Mouse (Mus musculus) CH12.LX (cell line): ENCODE measurements at regions not wholly inside any gene's neighbourhood (a gene's known extent, or its start where the extent isn't known, plus 50 kb on each side); places are given as distances from the start of the nearest gene placed in this dataset.

ENCODE experiments used
- DNase-seq: peaks from one replicate; pipeline ENCODE4 v3.0.0-alpha.2; 2013; ENCODE audit errors: extremely low read depth
- H3K27ac ChIP-seq: 2 replicates; pipeline ENCODE4 v1.5.1; 2012; ENCODE audit warnings: low read depth, mild to moderate bottlenecking, control low read depth, moderate library complexity; ENCODE audit not compliant: insufficient read depth
- H3K27me3 ChIP-seq: replicated peaks from 2 replicates; pipeline ENCODE3; 2012; ENCODE audit warnings: inconsistent platforms
- H3K36me3 ChIP-seq, 2 experiments: replicated peaks in 1 of 2; 2 replicates each; pipeline versions ENCODE3 to v1.6.1; 2012; ENCODE audit warnings: inconsistent platforms in 1 of 2, low read length in 1 of 2, mild to moderate bottlenecking in 1 of 2, mixed read lengths in 1 of 2, moderate library complexity in 1 of 2; ENCODE audit not compliant: control insufficient read depth in 1 of 2, insufficient read depth in 1 of 2
- H3K4me1 ChIP-seq, 2 experiments: 2 replicates each; pipeline ENCODE4 v1.6.1; 2012; ENCODE audit warnings: inconsistent platforms in 1 of 2, moderate library complexity in 1 of 2; ENCODE audit not compliant: insufficient read depth in 2 of 2, control insufficient read depth in 1 of 2
- H3K4me2 ChIP-seq: 2 replicates; pipeline ENCODE4 v1.6.1; 2012; ENCODE audit warnings: low read depth, mild to moderate bottlenecking, control low read depth; ENCODE audit not compliant: poor library complexity, insufficient read depth, severe bottlenecking
- H3K4me3 ChIP-seq, 3 experiments: fragments of 150-350 bp in 1 of 3; sonication (generic) in 1 of 3; replicated peaks in 1 of 3; 2 replicates each; pipeline versions ENCODE3 to v1.5.1; 2011 to 2012; ENCODE audit warnings: low read depth in 2 of 3, low read length in 2 of 3, mild to moderate bottlenecking in 2 of 3, moderate library complexity in 2 of 3, control low read depth in 1 of 3, improper control_type of control experiment in 1 of 3, inconsistent platforms in 1 of 3, mixed read lengths in 1 of 3; ENCODE audit not compliant: poor library complexity in 1 of 3
- H3K79me2 ChIP-seq: replicated peaks from 2 replicates; pipeline ENCODE4 v1.6.1; 2012; ENCODE audit warnings: mild to moderate bottlenecking, moderate library complexity; ENCODE audit not compliant: control insufficient read depth, poor library complexity, insufficient read depth, severe bottlenecking; ENCODE audit errors: extremely low read depth
- H3K9ac ChIP-seq: 2 replicates; pipeline ENCODE4 v1.6.1; 2012; ENCODE audit warnings: low read depth, mild to moderate bottlenecking, control low read depth, moderate library complexity; ENCODE audit not compliant: insufficient read depth
- H3K9me3 ChIP-seq: replicated peaks from 2 replicates; pipeline ENCODE3; 2012; ENCODE audit warnings: low read length, inconsistent platforms, mixed read lengths
- CHD1 ChIP-seq: IDR thresholded peaks from 2 replicates; pipeline ENCODE4 v1.6.1; 2012; ENCODE audit warnings: low read depth, low read length, improper control_type of control experiment, inconsistent platforms
- CHD2 ChIP-seq: IDR thresholded peaks from 2 replicates; pipeline ENCODE4 v1.6.1; 2011; ENCODE audit warnings: low read length, improper control_type of control experiment
- CTCF ChIP-seq, 2 experiments: IDR thresholded peaks in 1 of 2; conservative IDR thresholded peaks in 1 of 2; 2 replicates each; pipeline ENCODE4 v1.5.1; 2011 to 2012; ENCODE audit warnings: low read depth in 2 of 2, low read length in 2 of 2, improper control_type of control experiment in 1 of 2, inconsistent platforms in 1 of 2, mild to moderate bottlenecking in 1 of 2, moderate library complexity in 1 of 2
- ELF1 ChIP-seq: IDR thresholded peaks from 2 replicates; pipeline ENCODE4 v1.6.1; 2014; ENCODE audit warnings: low read depth, mild to moderate bottlenecking, inconsistent platforms, low read length, improper control_type of control experiment
- EP300 ChIP-seq: IDR thresholded peaks from 2 replicates; pipeline ENCODE4 v1.6.1; 2011; ENCODE audit warnings: low read length, improper control_type of control experiment
- HCFC1 ChIP-seq: IDR thresholded peaks from 2 replicates; pipeline ENCODE4 v1.6.1; 2012; ENCODE audit warnings: low read depth, mild to moderate bottlenecking, inconsistent platforms, low read length, improper control_type of control experiment
- IRF4 ChIP-seq: IDR thresholded peaks from 2 replicates; pipeline ENCODE4 v1.6.1; 2014; ENCODE audit warnings: low read depth, mild to moderate bottlenecking, inconsistent platforms, low read length, improper control_type of control experiment
- JUN ChIP-seq: IDR thresholded peaks from 2 replicates; pipeline ENCODE4 v1.6.1; 2011; ENCODE audit warnings: low read depth, mild to moderate bottlenecking, low read length, improper control_type of control experiment, moderate library complexity; ENCODE audit not compliant: insufficient read depth
- JUND ChIP-seq: conservative IDR thresholded peaks from 2 replicates; pipeline ENCODE4 v1.6.1; 2011; ENCODE audit warnings: low read depth, low read length, improper control_type of control experiment
- MAFK ChIP-seq: IDR thresholded peaks from 2 replicates; pipeline ENCODE4 v1.6.1; 2011; ENCODE audit warnings: low read length, improper control_type of control experiment; ENCODE audit not compliant: insufficient replicate concordance
- MAX ChIP-seq: IDR thresholded peaks from 2 replicates; pipeline ENCODE4 v1.6.1; 2011; ENCODE audit warnings: low read length, improper control_type of control experiment
- MEF2A ChIP-seq: IDR thresholded peaks from 2 replicates; pipeline ENCODE4 v1.6.1; 2014; ENCODE audit warnings: low read depth, mild to moderate bottlenecking, inconsistent platforms, low read length, improper control_type of control experiment, borderline replicate concordance
- NELFE ChIP-seq: IDR thresholded peaks from 2 replicates; pipeline ENCODE4 v1.6.1; 2011; ENCODE audit warnings: low read depth, low read length, improper control_type of control experiment
- PAX5 ChIP-seq: IDR thresholded peaks from 2 replicates; pipeline ENCODE4 v1.6.1; 2012; ENCODE audit warnings: low read length, inconsistent platforms, mixed read lengths
- POLR2AphosphoS2 ChIP-seq: IDR thresholded peaks from 2 replicates; pipeline ENCODE4 v1.6.1; 2011; ENCODE audit warnings: low read depth, low read length, improper control_type of control experiment
- RCOR1 ChIP-seq: conservative IDR thresholded peaks from 2 replicates; pipeline ENCODE4 v1.6.1; 2012; ENCODE audit warnings: low read depth, mild to moderate bottlenecking, inconsistent platforms, low read length, improper control_type of control experiment
- SIN3A ChIP-seq: IDR thresholded peaks from 2 replicates; pipeline ENCODE4 v1.6.1; 2012; ENCODE audit warnings: low read length, improper control_type of control experiment, inconsistent platforms
- SMC3 ChIP-seq: IDR thresholded peaks from 2 replicates; pipeline ENCODE4 v1.6.1; 2011; ENCODE audit warnings: low read depth, low read length, improper control_type of control experiment
- TBP ChIP-seq: conservative IDR thresholded peaks from 2 replicates; pipeline ENCODE4 v1.6.1; 2011; ENCODE audit warnings: low read depth, low read length, improper control_type of control experiment
- TCF12 ChIP-seq: IDR thresholded peaks from 2 replicates; pipeline ENCODE4 v1.6.1; 2014; ENCODE audit warnings: low read depth, mild to moderate bottlenecking, inconsistent platforms, low read length, improper control_type of control experiment
- UBTF ChIP-seq: IDR thresholded peaks from 2 replicates; pipeline ENCODE4 v1.6.1; 2012; ENCODE audit warnings: low read depth, mild to moderate bottlenecking, inconsistent platforms, low read length, improper control_type of control experiment, moderate library complexity
- USF1 ChIP-seq: IDR thresholded peaks from 2 replicates; pipeline ENCODE4 v1.6.1; 2014; ENCODE audit warnings: low read depth, mild to moderate bottlenecking, inconsistent platforms, low read length, improper control_type of control experiment
- ZC3H11A ChIP-seq: IDR thresholded peaks from 2 replicates; pipeline ENCODE4 v1.6.1; 2012; ENCODE audit warnings: low read depth, mild to moderate bottlenecking, inconsistent platforms, low read length, improper control_type of control experiment
- ZKSCAN1 ChIP-seq: IDR thresholded peaks from 2 replicates; pipeline ENCODE4 v1.6.1; 2012; ENCODE audit warnings: low read depth, inconsistent platforms, low read length, improper control_type of control experiment, borderline replicate concordance
- ZMIZ1 ChIP-seq: IDR thresholded peaks from 2 replicates; pipeline ENCODE4 v1.6.1; 2012; ENCODE audit warnings: low read depth, mild to moderate bottlenecking, inconsistent platforms, low read length, improper control_type of control experiment
- ZNF384 ChIP-seq: IDR thresholded peaks from 2 replicates; pipeline ENCODE4 v1.6.1; 2012; ENCODE audit warnings: low read depth, low read length, improper control_type of control experiment, inconsistent platforms
- dilution Hi-C: fragments of 300-500 bp; cut with MboI; formaldehyde crosslinking; loops from 2 replicates; pipeline ENCODE4 v1.14.3; 2020; ENCODE audit warnings: low sequenced_read_pairs; ENCODE audit not compliant: extremely low pct_unique_long_range_greater_than_20kb, extremely low pct_ligation_motif_present
- in situ Hi-C: fragments of 300-500 bp; cut with MboI; formaldehyde crosslinking; loops from 3 replicates; pipeline ENCODE4 v1.14.3; 2019; ENCODE audit warnings: low sequenced_read_pairs, low pct_ligation_motif_present, low pct_unique_long_range_greater_than_20kb, mixed read lengths

- in situ Hi-C loops = loop anchor here (10.0 to 25.0 kb wide), 2 partner anchors 433 to 676 kb away; partner anchors contain the start of gene Fut8
These were observed 432.6 kb downstream of the Fut8 start for GRCm38 (mm10) chr12:77670531-77670930.

GRCm38 (mm10) chr12:77674352-77674751, 436.4 kb downstream of the Fut8 start:
- Histone ChIP-seq H3K4me2 (no peak overlapping the region), H3K4me1 (peaks cover 0 to 4% of the 10 kb centered on the region in 2 experiments; a peak in 1 of 4 replicates), H3K27ac (no peak overlapping the region), H3K9ac (no peak overlapping the region), H3K4me3 (no peak overlapping the region), H3K9me3 (peaks cover 2% of the 10 kb centered on the region), H3K79me2 (no peaks in the 10 kb centered on the region), H3K36me3 (no peaks in the 10 kb centered on the region), H3K27me3 (no peaks in the 10 kb centered on the region)
- dilution Hi-C loops (no loop called here), in situ Hi-C loops (loop anchor here (10.0 to 25.0 kb wide), 2 partner anchors 437 to 680 kb away; partner anchors contain the start of gene Fut8)
- DNase-seq = no peak
- TF ChIP-seq JUND (no peak), MEF2A (no peak), ZKSCAN1 (no peak), SIN3A (no peak), USF1 (no peak), NELFE (no peak), UBTF (no peak), ZNF384 (no peak), HCFC1 (no peak), RCOR1 (no peak), ELF1 (no peak), IRF4 (no peak), MAFK (no peak), SMC3 (no peak), CHD1 (no peak), EP300 (no peak), ZC3H11A (no peak), ZMIZ1 (no peak), JUN (no peak)

More at GRCm38 (mm10) chr12:77670531-77670930, 432.6 kb downstream of the Fut8 start:
- no peaks in the 10 kb centered on the region for H3K27me3 ChIP-seq
- TF ChIP-seq SIN3A (no peak), TCF12 (no peak), POLR2AphosphoS2 (no peak), NELFE (no peak), PAX5 (no peak), ZNF384 (no peak), CHD2 (no peak), IRF4 (no peak), MAX (no peak), EP300 (no peak), TBP (no peak), JUN (no peak), ZKSCAN1 (no peak), USF1 (no peak), HCFC1 (no peak), CTCF (conservative IDR thresholded peaks at IDR 0.05 in 1 of 2, IDR thresholded peaks at IDR 0.05 in 1 of 2; ENCODE audit: low read depth in 2 of 2, low read length in 2 of 2) (no peak), RCOR1 (no peak), MEF2A (no peak)
- no peak overlapping the region for H3K27ac ChIP-seq
- DNase-seq = no peak
- dilution Hi-C loops = no loop called here
- no peak overlapping the region for H3K4me3 ChIP-seq
- H3K4me1 ChIP-seq = peaks cover 0 to 19% of the 10 kb centered on the region in 2 experiments; a peak in 2 of 4 replicates
- H3K36me3 ChIP-seq = no peaks in the 10 kb centered on the region
- no peaks in the 10 kb centered on the region for H3K79me2 ChIP-seq
- H3K9me3 ChIP-seq = no peaks in the 10 kb centered on the region
- H3K9ac ChIP-seq = no peak overlapping the region
- no peak overlapping the region for H3K4me2 ChIP-seq
